Mouse (Mus musculus) heart, adult 2 months (tissue): ENCODE results near the gene Nr2f2. TPM values are rescaled to one million over a fixed set of nuclear protein-coding genes. Genes with fewer than 3 reads are reported as not detected.
A peak's percentile ranks its signal among the peaks of the same experiment; 100 is the strongest.

ENCODE experiments used
- DNase-seq, 2 experiments: peaks; one replicate each; pipeline ENCODE4 v3.0.0; 2021
- H3K27ac ChIP-seq: fragments of 200-600 bp; 2 replicates; pipeline ENCODE4 v1.8.1; 2022
- H3K27me3 ChIP-seq: fragments of 200-500 bp; 2 replicates; pipeline ENCODE4 v1.6.1; 2012; ENCODE audit warnings: mild to moderate bottlenecking, low read length, inconsistent platforms, mixed read lengths; ENCODE audit not compliant: control insufficient read depth, insufficient read depth
- H3K36me3 ChIP-seq: fragments of 200-500 bp; 2 replicates; pipeline ENCODE4 v1.6.1; 2012; ENCODE audit warnings: low read length, inconsistent platforms; ENCODE audit not compliant: control insufficient read depth, insufficient read depth
- H3K4me1 ChIP-seq: fragments of 200-500 bp; 2 replicates; pipeline ENCODE4 v1.6.1; 2011; ENCODE audit warnings: low read length; ENCODE audit not compliant: control insufficient read depth, insufficient read depth
- H3K4me3 ChIP-seq: fragments of 200-600 bp; 2 replicates; pipeline ENCODE4 v1.8.1; 2022
- H3K79me2 ChIP-seq: fragments of 200-500 bp; replicated peaks from 2 replicates; pipeline ENCODE4 v1.6.1; 2012; ENCODE audit warnings: mild to moderate bottlenecking, inconsistent platforms, low read length, moderate library complexity, mixed read lengths; ENCODE audit not compliant: control insufficient read depth, insufficient read depth
- H3K9ac ChIP-seq: fragments of 200-500 bp; 2 replicates; pipeline ENCODE4 v1.6.1; 2012; ENCODE audit warnings: low read depth, mild to moderate bottlenecking, control low read depth, inconsistent platforms, low read length, mixed read lengths
- CTCF ChIP-seq: fragments of 200-600 bp; IDR thresholded peaks from 2 replicates; pipeline ENCODE4 v1.8.1; 2022; ENCODE audit warnings: antibody characterized with exemption, mild to moderate bottlenecking, moderate library complexity
- EP300 ChIP-seq: fragments of 200-500 bp; IDR thresholded peaks from 2 replicates; pipeline ENCODE4 v1.6.1; 2011; ENCODE audit warnings: low read depth, low read length, control low read depth; ENCODE audit not compliant: insufficient read depth
- POLR2A ChIP-seq: fragments of 200-500 bp; IDR thresholded peaks from 2 replicates; pipeline ENCODE4 v1.6.1; 2011; ENCODE audit warnings: mild to moderate bottlenecking, low read depth, low read length, control low read depth; ENCODE audit not compliant: insufficient read depth
- WGBS: fragments of 180-500 bp; shearing (Covaris S2); methylation state at CpG from one replicate; pipeline ENCODE4 v1.1.7; 2018; 5-methylcytosine and 5-hydroxymethylcytosine counted together
- intact Hi-C: fragments of 180-260 bp; cut with DNase I; formaldehyde crosslinking; loops from one replicate; pipeline ENCODE4 v1.15.1; 2025
- polyA plus RNA-seq: library from polyadenylated mRNA; depleted of rRNA; stranded (reverse); fragments of >200 nt; gene quantifications from 2 replicates; pipeline ENCODE4 v1.2.3, GENCODE M21; 2012
- total RNA-seq, 2 experiments: library from RNA; stranded (reverse); gene quantifications; 2 replicates each; pipeline ENCODE4 v1.2.3; 2021

The Nr2f2 gene
- total and polyA plus RNA-seq, 3 experiments: 16.4 to 39.3 (median 18.8) TPM

DNA sequence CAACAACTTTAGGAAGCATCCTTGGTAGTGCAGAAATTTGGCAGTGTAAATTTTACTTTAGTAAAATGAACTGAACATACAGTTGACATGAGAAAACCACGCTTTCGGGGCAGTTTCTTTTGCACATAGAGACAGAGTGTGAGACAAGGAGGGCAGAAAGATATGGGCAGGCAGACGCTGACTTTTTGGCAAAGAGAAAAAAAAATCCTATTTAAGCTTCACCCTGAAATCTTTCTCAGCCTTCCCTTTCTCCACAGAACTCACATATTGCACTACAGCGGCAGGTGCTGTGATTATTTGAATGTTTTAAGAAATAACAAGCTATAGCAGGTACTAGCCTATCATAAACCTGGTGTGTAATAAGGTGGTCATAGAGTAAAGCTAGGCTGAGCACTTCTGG lies 3.2 kb downstream of the Nr2f2 start:
- TF ChIP-seq EP300 (no peak), POLR2A (no peak), CTCF (no peak)
- Histone ChIP-seq H3K27me3 (peaks cover 6% of the 10 kb centered on the region; the same call in 1 of the 2 replicates), H3K79me2 (no peaks in the 10 kb centered on the region), H3K36me3 (no peaks in the 10 kb centered on the region), H3K4me3 (no peak overlapping the region), H3K4me1 (no peaks in the 10 kb centered on the region; the same call in 1 of the 2 replicates), H3K9ac (no peak overlapping the region), H3K27ac (peak overlapping the region; percentile 18)
- 62% methylated on average over 4 of the region's 4 CpGs for WGBS
- intact Hi-C loops: loop anchor here (1.0 to 10.0 kb wide), 5 partner anchors 17 to 1601 kb away; no protein-coding TSS in a partner anchor
- no peak for DNase-seq

DNA sequence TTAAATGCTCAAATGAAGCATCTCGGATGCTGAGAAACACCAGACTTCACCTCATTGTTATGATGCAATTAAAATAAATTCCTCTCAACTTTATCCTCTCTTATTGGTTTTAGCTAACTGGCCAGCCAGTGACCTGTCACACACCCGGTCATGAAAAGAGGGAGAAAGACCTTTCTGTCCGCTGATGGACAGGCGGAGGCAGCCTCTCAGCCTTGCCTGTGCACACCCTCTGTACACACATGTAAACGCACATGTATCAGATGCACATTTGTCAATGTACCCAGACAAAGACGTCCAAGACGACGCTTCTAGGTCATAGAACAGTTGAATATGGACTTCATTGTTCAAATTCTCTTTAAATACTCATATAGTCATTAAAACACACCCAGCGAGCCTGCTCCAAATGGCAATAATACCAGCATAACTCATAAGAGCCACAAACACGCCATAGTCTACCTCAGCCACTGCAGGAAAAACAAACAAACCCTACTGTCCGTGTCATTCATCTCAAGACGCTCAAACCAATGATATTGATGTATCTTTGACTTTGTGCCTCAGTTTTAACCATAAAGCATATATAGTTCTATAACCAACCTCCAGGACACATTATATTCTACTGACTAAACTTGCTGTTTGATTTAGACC lies 3.9 kb downstream of the Nr2f2 start:
- peak overlapping the region; percentile 74 for H3K4me3 ChIP-seq
- no peaks in the 10 kb centered on the region; the same call in 1 of the 2 replicates for H3K4me1 ChIP-seq
- H3K79me2 ChIP-seq: no peaks in the 10 kb centered on the region; the same call in 1 of the 2 replicates
- H3K36me3 ChIP-seq: no peaks in the 10 kb centered on the region
- intact Hi-C loops: loop anchor here (1.0 to 10.0 kb wide), 5 partner anchors 16 to 1602 kb away; no protein-coding TSS in a partner anchor
- DNase-seq: no peak
- 38% methylated on average over 12 of the region's 12 CpGs for WGBS
- peak overlapping the region; percentile 38 for H3K9ac ChIP-seq
- TF ChIP-seq CTCF (no peak), POLR2A (no peak), EP300 (no peak)
- H3K27me3 ChIP-seq: peaks cover 6% of the 10 kb centered on the region; the same call in 1 of the 2 replicates
- H3K27ac ChIP-seq: peak overlapping the region; percentile 84

- peak overlapping the region; percentile 73 for H3K9ac ChIP-seq
- no peaks in the 10 kb centered on the region; the same call in 1 of the 2 replicates for H3K79me2 ChIP-seq
- intact Hi-C loops: loop anchor here (10.0 kb wide), 4 partner anchors 483 to 1603 kb away; no protein-coding TSS in a partner anchor
- H3K4me1 ChIP-seq: no peaks in the 10 kb centered on the region; the same call in 1 of the 2 replicates
- H3K27ac ChIP-seq: peak overlapping the region; percentile 88
- WGBS: 1% methylated on average over 96 of the region's 98 CpGs
- DNase-seq: peak; percentile 90 to 94
- TF ChIP-seq POLR2A (peak; percentile 88), CTCF (peak; percentile 60), EP300 (no peak)
- H3K27me3 ChIP-seq: peaks cover 6% of the 10 kb centered on the region; the same call in 1 of the 2 replicates
- H3K4me3 ChIP-seq: peak overlapping the region; percentile 74
- H3K36me3 ChIP-seq: peaks cover 2% of the 10 kb centered on the region; the same call in 1 of the 2 replicates
Observed at GRCm38 (mm10) chr7:70361383-70362364, 4.9 kb downstream of the Nr2f2 start.

- H3K36me3 ChIP-seq: peaks cover 6% of the 10 kb centered on the region
- 8% methylated on average over 84 of the region's 84 CpGs for WGBS
- H3K27me3 ChIP-seq: peaks cover 6% of the 10 kb centered on the region; the same call in 1 of the 2 replicates
- peak overlapping the region; percentile 73 for H3K9ac ChIP-seq
- TF ChIP-seq POLR2A: 0 out of 2 replicates have a peak, but pooled peaks have one; percentile 35
- TF ChIP-seq EP300: no peak
- no peaks in the 10 kb centered on the region; the same call in 1 of the 2 replicates for H3K4me1 ChIP-seq
- peak overlapping the region; percentile 74 for H3K4me3 ChIP-seq
- peak; percentile 60 to 74 for DNase-seq
- no peaks in the 10 kb centered on the region; the same call in 1 of the 2 replicates for H3K79me2 ChIP-seq
- peak overlapping the region; percentile 88 for H3K27ac ChIP-seq
- intact Hi-C loops: loop anchor here (10.0 kb wide), 4 partner anchors 484 to 1604 kb away; no protein-coding TSS in a partner anchor
Observed at GRCm38 (mm10) chr7:70360611-70361382, 5.7 kb downstream of the Nr2f2 start.
